Mouse (Mus musculus) E14TG2a.4 (cell line): ENCODE results near the gene Gpx7.

Experiments used
- CTCF ChIP-seq: conservative IDR thresholded peaks from 2 replicates; pipeline ENCODE4 v1.5.1; 2014; ENCODE audit warnings: low read length
- NANOG ChIP-seq: IDR thresholded peaks from 2 replicates; pipeline ENCODE4 v1.6.1; 2014; ENCODE audit warnings: borderline replicate concordance, low read length, mixed read lengths

GRCm38 (mm10) chr4:108436225-108436624, 29.5 kb upstream of the Gpx7 start:
- TF ChIP-seq CTCF (no peak), NANOG (no peak)
